8 mouse cellular contexts compared by ENCODE assay signal in genomic region chr10:122448717-122449611, GRCm38 (mm10). TPM values are rescaled to one million over a fixed set of nuclear protein-coding genes. Genes with fewer than 3 reads are reported as not detected.
DNase-seq lines count a peak whose midpoint lies in the region; ATAC-seq and TF ChIP-seq lines count a peak whose summit lies in the region.

No protein-coding gene starts in this region.

- H3K36me3 ChIP-seq in forebrain, embryonic 11.5 days (ENCODE audit: control insufficient read depth, insufficient read depth, low read length) = no peaks in the 10 kb centered on the region
- no peaks in the 10 kb centered on the region for H3K36me3 ChIP-seq in hindbrain, embryonic 10.5 days
- no peaks in the 10 kb centered on the region for H3K36me3 ChIP-seq in limb, embryonic 11.5 days (ENCODE audit: control insufficient read depth, insufficient read depth, low read length)
- no peaks in the 10 kb centered on the region for H3K36me3 ChIP-seq in midbrain, embryonic 15.5 days (replicated peaks)

- H3K4me3 ChIP-seq in gastrocnemius, adult 2 months = peak overlapping the region; percentile 72
- H3K4me3 ChIP-seq in forebrain, embryonic 11.5 days (ENCODE audit: low read depth, low read length) = peak overlapping the region; percentile 39
- H3K4me3 ChIP-seq in hindbrain, embryonic 10.5 days = peak overlapping the region; percentile 63
- peak overlapping the region; percentile 36 for H3K4me3 ChIP-seq in limb, embryonic 11.5 days (ENCODE audit: low read depth, low read length)
- H3K4me3 ChIP-seq in midbrain, embryonic 15.5 days = peak overlapping the region; percentile 46

- DNase-seq in gastrocnemius, adult 2 months = peak; percentile 28
- DNase-seq in gastrocnemius, adult 8-10 months (ENCODE audit: low spot score in 2 of 2) = no peak
- DNase-seq in Patski (ENCODE audit: low read depth, low spot score) = no peak
- peak; percentile 75 for DNase-seq in forebrain, embryonic 11.5 days (ENCODE audit: low spot score)
- DNase-seq in hindbrain, embryonic 10.5 days (ENCODE audit: low spot score) = peak; percentile 61
- peak; percentile 68 for DNase-seq in limb, embryonic 11.5 days (ENCODE audit: low spot score)
- peak; percentile 12 for DNase-seq in yolk sac, embryonic 10.5 days (ENCODE audit: low spot score)

- in situ Hi-C loops in Patski (cut with MboI; ENCODE audit: low pct_unique_long_range_greater_than_20kb) = no loop called here

- no peaks in the 10 kb centered on the region for H3K9me3 ChIP-seq in forebrain, embryonic 11.5 days (ENCODE audit: control insufficient read depth, low read length)
- H3K9me3 ChIP-seq in hindbrain, embryonic 10.5 days = no peaks in the 10 kb centered on the region
- H3K9me3 ChIP-seq in limb, embryonic 11.5 days (ENCODE audit: control insufficient read depth, low read length) = no peaks in the 10 kb centered on the region
- H3K9me3 ChIP-seq in midbrain, embryonic 15.5 days = no peaks in the 10 kb centered on the region

- peak overlapping the region; percentile 58 for H3K27ac ChIP-seq in gastrocnemius, adult 2 months
- H3K27ac ChIP-seq in forebrain, embryonic 11.5 days (ENCODE audit: low read depth, low read length) = no peak overlapping the region
- no peak overlapping the region for H3K27ac ChIP-seq in hindbrain, embryonic 10.5 days
- H3K27ac ChIP-seq in limb, embryonic 11.5 days (replicated peaks; ENCODE audit: low read depth, low read length) = no peak overlapping the region
- H3K27ac ChIP-seq in midbrain, embryonic 15.5 days = no peak overlapping the region

- H3K9ac ChIP-seq in forebrain, embryonic 11.5 days (ENCODE audit: low read length) = peak overlapping the region; percentile 17; the same call in 1 of the 2 replicates
- no peak overlapping the region for H3K9ac ChIP-seq in limb, embryonic 11.5 days (ENCODE audit: low read length)
- peak overlapping the region; percentile 26 for H3K9ac ChIP-seq in midbrain, embryonic 15.5 days

- CTCF ChIA-PET in Patski (lab: Charles Lee) = no interaction called here

- intact Hi-C loops in gastrocnemius, adult 2 months (cut with DNase I) = loop anchor here (5.0 to 10.0 kb wide), 3 partner anchors 78 to 342 kb away; no protein-coding TSS in a partner anchor

- ATAC-seq in Patski = peak; percentile 19
- peak; percentile 68 for ATAC-seq in forebrain, embryonic 11.5 days (replicated peaks; ENCODE audit: low FRiP score)
- peak; percentile 49; the same call in 1 of the 2 replicates for ATAC-seq in limb, embryonic 11.5 days (ENCODE audit: insufficient number of reproducible peaks, low FRiP score, low TSS enrichment, low read depth)
- peak; percentile 86 for ATAC-seq in midbrain, embryonic 15.5 days (replicated peaks)

- POLR2A ChIA-PET in Patski (lab: Charles Lee) = no interaction called here

- H3K4me1 ChIP-seq in forebrain, embryonic 11.5 days (replicated peaks; ENCODE audit: control insufficient read depth, insufficient read depth, low read length) = 0 out of 2 replicates have a peak, but pooled peaks cover 8% of the 10 kb centered on the region
- H3K4me1 ChIP-seq in hindbrain, embryonic 10.5 days (replicated peaks) = peaks cover 21% of the 10 kb centered on the region
- H3K4me1 ChIP-seq in limb, embryonic 11.5 days (ENCODE audit: control insufficient read depth, insufficient read depth, low read length) = no peaks in the 10 kb centered on the region; the same call in 1 of the 2 replicates
- H3K4me1 ChIP-seq in midbrain, embryonic 15.5 days = peaks cover 17% of the 10 kb centered on the region

- 2% methylated on average over 70 of the region's 70 CpGs for WGBS in forebrain, embryonic 11.5 days
- 2% methylated on average over 70 of the region's 70 CpGs for WGBS in hindbrain, embryonic 10.5 days
- WGBS in limb, embryonic 11.5 days = 1% methylated on average over 70 of the region's 70 CpGs
- 1% methylated on average over 70 of the region's 70 CpGs for WGBS in midbrain, embryonic 15.5 days

- peak overlapping the region; percentile 96 for H3K4me2 ChIP-seq in forebrain, embryonic 11.5 days (ENCODE audit: low read depth, low read length, severe bottlenecking)
- H3K4me2 ChIP-seq in limb, embryonic 11.5 days (ENCODE audit: low read depth, severe bottlenecking) = peak overlapping the region; percentile 86
- H3K4me2 ChIP-seq in midbrain, embryonic 15.5 days = peak overlapping the region; percentile 83

- H3K27me3 ChIP-seq in Patski = peaks cover 22% of the 10 kb centered on the region
- peaks cover 23% of the 10 kb centered on the region for H3K27me3 ChIP-seq in forebrain, embryonic 11.5 days (ENCODE audit: control insufficient read depth, insufficient read depth, low read length)
- H3K27me3 ChIP-seq in hindbrain, embryonic 10.5 days (ENCODE audit: insufficient read depth, poor library complexity, severe bottlenecking) = peaks cover 52% of the 10 kb centered on the region
- H3K27me3 ChIP-seq in limb, embryonic 11.5 days (ENCODE audit: control insufficient read depth, insufficient read depth, low read length) = peaks cover 29% of the 10 kb centered on the region
- peaks cover 30% of the 10 kb centered on the region; the same call in 1 of the 2 replicates for H3K27me3 ChIP-seq in midbrain, embryonic 15.5 days (replicated peaks)

- TF ChIP-seq CTCF in gastrocnemius, adult 2 months (IDR thresholded peaks at IDR 0.05) = no peak
- TF ChIP-seq CTCF in Patski (IDR thresholded peaks at IDR 0.05) = no peak

RNA-seq across cellular contexts. Expression of gene Avpr1a, which starts 0.7 kb away (rescaled TPM):
- total RNA-seq in gastrocnemius, adult 2 months (2021) = under 1 TPM; 0.59 to 0.73 TPM
- under 1 TPM; 0.39 to 0.74 (median 0.55) TPM for total RNA-seq in gastrocnemius, adult 8-10 months (2022)
- polyA plus RNA-seq in Patski (2021) = 0.03 TPM
- polyA plus RNA-seq in forebrain, embryonic 11.5 days (2014; fragmentation: Nextera tagmentation; extraction: Ambion mirVana) = 0.20 and 0.25 TPM in 2 replicates
- 0.18 and 0.19 TPM in 2 replicates for polyA plus RNA-seq in hindbrain, embryonic 10.5 days (2016; fragmentation: Nextera tagmentation; extraction: Ambion mirVana)
- polyA plus RNA-seq in limb, embryonic 11.5 days (2014; fragmentation: Nextera tagmentation; extraction: Ambion mirVana) = 0.47 and 0.49 TPM in 2 replicates
- 2.2 and 2.8 TPM in 2 replicates for polyA plus RNA-seq in midbrain, embryonic 15.5 days (2015; fragmentation: Nextera tagmentation; extraction: Ambion mirVana)

Comparison
In these comparisons a context has a peak if more than half of its experiments do, and no peak if none do; other contexts are left out.
1. DNase-seq: peak in gastrocnemius, adult 2 months (single experiment), forebrain, embryonic 11.5 days (single experiment), hindbrain, embryonic 10.5 days (single experiment), limb, embryonic 11.5 days (single experiment) and yolk sac, embryonic 10.5 days (single experiment); none in gastrocnemius, adult 8-10 months (0 of 2) and Patski (single experiment).
2. ATAC-seq: peak in every context shown above with its lines; median percentile 86 in midbrain, embryonic 15.5 days; 68 in forebrain, embryonic 11.5 days; 49 in limb, embryonic 11.5 days; 19 in Patski.
3. Peak in every context shown above with its lines, with median percentiles within 50 percentile points of each other: H3K4me3 ChIP-seq and H3K4me2 ChIP-seq.